Mouse (Mus musculus) C2C12 (cell line): ENCODE measurements around the gene Ppp2r1b.

Experiments used
- CTCF ChIP-seq: IDR thresholded peaks from one replicate; pipeline ENCODE4 v1.5.1; 2011; ENCODE audit not compliant: control insufficient read depth, insufficient read depth, insufficient read length
- FOSL1 ChIP-seq: IDR thresholded peaks from one replicate; pipeline ENCODE4 v1.8.0; 2011; ENCODE audit warnings: mild to moderate bottlenecking, low read length; ENCODE audit not compliant: poor library complexity, insufficient read depth, severe bottlenecking
- MAX ChIP-seq: IDR thresholded peaks from one replicate; pipeline ENCODE4 v1.6.1; 2011; ENCODE audit warnings: mild to moderate bottlenecking, control low read depth
- MYOD1 ChIP-seq: IDR thresholded peaks from one replicate; pipeline ENCODE4 v1.6.1; 2011; ENCODE audit warnings: low read depth; ENCODE audit not compliant: control insufficient read depth, insufficient read length
- MYOG ChIP-seq: IDR thresholded peaks from one replicate; pipeline ENCODE4 v1.6.1; 2011; ENCODE audit not compliant: control insufficient read depth, insufficient read length; ENCODE audit errors: extremely low read depth
- USF1 ChIP-seq: IDR thresholded peaks from one replicate; pipeline ENCODE4 v1.6.1; 2011; ENCODE audit warnings: low read depth, mild to moderate bottlenecking, control low read depth, moderate library complexity

GRCm38 (mm10) chr9:50822216-50822615 is 22.9 kb upstream of the Ppp2r1b start:
- no peak for TF ChIP-seq CTCF
- no peak for TF ChIP-seq MYOD1
- no peak for TF ChIP-seq FOSL1
- TF ChIP-seq MAX, result no peak
- TF ChIP-seq USF1, result no peak
- TF ChIP-seq MYOG, result no peak
